Mouse (Mus musculus) small intestine, adult 2 months (tissue): ENCODE data around the gene Alk. TPM values are rescaled to one million over a fixed set of nuclear protein-coding genes. Genes with fewer than 3 reads are reported as not detected.

Experiments
- H3K27ac ChIP-seq: fragments of 200-500 bp; 2 replicates; pipeline ENCODE4 v1.5.1; 2012; ENCODE audit warnings: low read depth, low read length, control low read depth, inconsistent platforms; ENCODE audit not compliant: insufficient read depth
- H3K27me3 ChIP-seq: fragments of 200-500 bp; 2 replicates; pipeline ENCODE4 v1.6.1; 2012; ENCODE audit warnings: mild to moderate bottlenecking, moderate library complexity, low read length, inconsistent platforms; ENCODE audit not compliant: control insufficient read depth, insufficient read depth
- H3K36me3 ChIP-seq: fragments of 200-500 bp; 2 replicates; pipeline ENCODE4 v1.6.1; 2012; ENCODE audit warnings: mild to moderate bottlenecking, low read length, control low read depth, inconsistent platforms; ENCODE audit not compliant: control insufficient read depth, insufficient read depth
- H3K4me1 ChIP-seq: fragments of 200-500 bp; 2 replicates; pipeline ENCODE4 v1.6.1; 2012; ENCODE audit warnings: low read length, inconsistent platforms, mixed read lengths; ENCODE audit not compliant: control insufficient read depth, insufficient read depth, insufficient read length
- H3K4me3 ChIP-seq: fragments of 200-500 bp; 2 replicates; pipeline ENCODE4 v1.5.1; 2012; ENCODE audit warnings: low read depth, mild to moderate bottlenecking, control low read depth, inconsistent platforms, low read length, moderate library complexity
- CTCF ChIP-seq: fragments of 200-500 bp; IDR thresholded peaks from 2 replicates; pipeline ENCODE4 v1.5.1; 2012; ENCODE audit warnings: low read depth, mild to moderate bottlenecking, control low read depth, inconsistent platforms, low read length, moderate library complexity, mixed read lengths; ENCODE audit not compliant: insufficient replicate concordance, insufficient read length; ENCODE audit errors: extremely low read depth
- POLR2A ChIP-seq: fragments of 200-500 bp; IDR thresholded peaks from 2 replicates; pipeline ENCODE4 v1.6.1; 2012; ENCODE audit warnings: low read depth, mild to moderate bottlenecking, control low read depth, inconsistent platforms, low read length, moderate library complexity
- WGBS: fragments of 180-500 bp; shearing (Covaris S2); methylation state at CpG from one replicate; pipeline ENCODE4 v1.1.7; 2018; 5-methylcytosine and 5-hydroxymethylcytosine counted together
- polyA plus RNA-seq: library from polyadenylated mRNA; depleted of rRNA; stranded (reverse); fragments of >200 nt; gene quantifications from 2 replicates; pipeline ENCODE4 v1.2.3, GENCODE M21; 2012; rRNA removed

The Alk gene
- polyA plus RNA-seq, 1 experiment = 0.09 TPM

DNA sequence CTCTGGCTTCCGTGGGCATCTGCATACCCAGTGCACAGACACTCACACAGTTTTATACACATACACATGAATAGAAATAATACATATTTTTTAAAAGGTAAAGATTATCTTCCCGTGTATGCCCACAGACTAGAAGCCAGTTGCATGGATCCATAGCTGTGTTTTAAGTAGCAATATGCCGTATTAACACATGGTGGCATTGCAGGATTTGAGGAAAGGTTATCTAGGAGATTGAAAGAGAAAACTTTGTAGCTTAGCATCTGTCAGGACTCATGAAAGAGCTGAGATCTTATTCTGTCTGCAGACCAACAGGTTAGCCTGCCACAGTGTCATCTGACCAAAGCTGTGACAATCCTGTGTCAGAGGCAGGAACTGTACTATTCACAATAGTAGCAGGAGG, 772.5 kb downstream of the Alk start:
- WGBS = 79% methylated on average over 3 of the region's 3 CpGs
- H3K27me3 ChIP-seq = no peaks in the 10 kb centered on the region
- TF ChIP-seq CTCF = no peak
- no peak for TF ChIP-seq POLR2A
- H3K4me1 ChIP-seq = peaks cover 4% of the 10 kb centered on the region; the same call in 1 of the 2 replicates
- no peak overlapping the region for H3K4me3 ChIP-seq
- no peak overlapping the region for H3K27ac ChIP-seq
- H3K36me3 ChIP-seq = no peaks in the 10 kb centered on the region

DNA sequence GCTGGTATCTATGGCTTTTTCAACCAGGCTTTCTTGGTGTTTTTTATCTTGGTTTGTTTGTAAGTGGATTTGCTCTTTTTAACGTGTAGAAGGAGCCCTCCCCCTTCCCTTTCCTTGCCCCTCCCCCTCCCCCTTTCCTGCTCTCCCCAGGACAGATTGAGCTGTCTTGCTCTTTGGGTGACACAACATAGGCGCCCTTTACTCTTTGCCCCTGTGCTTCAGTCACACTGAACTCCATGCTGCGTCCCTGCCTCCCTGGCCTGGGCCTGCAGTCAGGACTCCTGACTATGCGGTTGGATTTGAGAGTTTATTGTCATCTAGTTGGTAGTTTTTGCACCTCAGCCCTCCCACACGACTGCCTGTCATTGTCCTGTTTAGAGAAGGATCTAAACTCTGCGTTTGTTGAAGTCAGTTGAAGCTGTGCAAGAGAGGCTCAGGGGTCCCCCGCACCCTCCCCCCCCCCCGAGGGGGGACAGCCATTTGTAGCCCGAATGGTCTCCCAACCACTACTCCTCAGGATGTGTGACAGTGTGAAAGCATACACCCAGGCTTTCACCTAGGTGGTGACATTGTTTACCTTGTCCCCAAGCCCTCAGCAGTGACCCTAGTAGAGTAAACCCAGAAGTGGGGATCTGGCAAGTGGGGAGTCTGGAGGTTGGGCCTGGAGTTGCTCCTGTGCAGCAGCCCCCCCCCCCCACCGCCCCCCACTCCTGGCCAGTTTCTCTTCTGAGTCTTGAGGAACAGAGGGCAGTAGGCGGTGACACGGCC, 775.6 kb downstream of the Alk start:
- no peak overlapping the region for H3K27ac ChIP-seq

DNA sequence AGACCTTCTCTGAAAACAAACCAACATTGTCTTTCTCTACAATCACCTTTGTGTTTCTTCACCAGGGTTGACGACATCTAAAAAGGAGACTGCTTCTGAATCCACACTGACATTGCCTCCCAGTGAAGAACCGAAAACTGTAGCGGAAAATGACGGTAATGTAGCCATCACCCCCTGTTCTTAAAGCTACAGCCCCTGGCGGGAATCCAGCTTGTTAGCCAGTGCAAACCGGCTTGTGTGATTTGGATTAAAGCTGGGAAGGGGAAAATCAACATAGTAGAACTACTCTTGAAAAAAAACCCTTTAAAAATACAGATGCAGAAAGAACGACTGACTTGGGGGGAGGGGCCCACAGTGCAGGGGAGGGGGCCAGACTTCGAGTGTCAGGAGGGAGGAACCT, 776.8 kb downstream of the Alk start:
- Histone ChIP-seq H3K36me3 (no peaks in the 10 kb centered on the region), H3K4me3 (no peak overlapping the region), H3K27me3 (no peaks in the 10 kb centered on the region), H3K27ac (no peak overlapping the region), H3K4me1 (peaks cover 4% of the 10 kb centered on the region; the same call in 1 of the 2 replicates)
- WGBS = 67% methylated on average over 8 of the region's 8 CpGs
- no peak for TF ChIP-seq POLR2A
- no peak for TF ChIP-seq CTCF

More for the DNA sequence above, 775.6 kb downstream of the Alk start:
- no peaks in the 10 kb centered on the region for H3K27me3 ChIP-seq
- H3K36me3 ChIP-seq = no peaks in the 10 kb centered on the region
- no peak for TF ChIP-seq CTCF
- no peak for TF ChIP-seq POLR2A
- 31% methylated on average over 12 of the region's 12 CpGs for WGBS
- peaks cover 4% of the 10 kb centered on the region; the same call in 1 of the 2 replicates for H3K4me1 ChIP-seq
- H3K4me3 ChIP-seq = no peak overlapping the region

DNA sequence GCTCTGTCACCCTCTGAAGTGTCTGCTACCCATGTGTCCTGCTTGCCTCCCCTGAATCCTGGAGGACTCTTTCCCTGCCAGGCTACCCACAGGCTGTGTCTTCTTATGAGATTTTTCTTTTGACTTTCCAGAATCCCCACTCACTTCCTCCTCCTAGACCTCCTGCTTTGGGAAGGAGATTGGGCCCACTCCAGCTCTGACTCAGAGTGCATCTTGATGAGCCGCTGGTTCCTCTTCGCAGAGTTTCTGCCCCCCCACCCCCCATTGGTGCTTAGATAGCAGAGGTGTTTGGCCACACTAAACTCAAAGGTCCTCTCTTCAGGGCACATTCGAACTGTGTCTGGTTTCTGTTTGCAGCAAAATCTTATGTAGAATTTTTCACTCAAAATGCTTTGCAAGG, 777.8 kb downstream of the Alk start:
- H3K27ac ChIP-seq = no peak overlapping the region
- TF ChIP-seq CTCF = no peak
- no peak for TF ChIP-seq POLR2A
- no peak overlapping the region for H3K4me3 ChIP-seq
- peaks cover 4% of the 10 kb centered on the region; the same call in 1 of the 2 replicates for H3K4me1 ChIP-seq
- WGBS = 50% methylated on average over 3 of the region's 3 CpGs
- no peaks in the 10 kb centered on the region for H3K27me3 ChIP-seq
- H3K36me3 ChIP-seq = no peaks in the 10 kb centered on the region

DNA sequence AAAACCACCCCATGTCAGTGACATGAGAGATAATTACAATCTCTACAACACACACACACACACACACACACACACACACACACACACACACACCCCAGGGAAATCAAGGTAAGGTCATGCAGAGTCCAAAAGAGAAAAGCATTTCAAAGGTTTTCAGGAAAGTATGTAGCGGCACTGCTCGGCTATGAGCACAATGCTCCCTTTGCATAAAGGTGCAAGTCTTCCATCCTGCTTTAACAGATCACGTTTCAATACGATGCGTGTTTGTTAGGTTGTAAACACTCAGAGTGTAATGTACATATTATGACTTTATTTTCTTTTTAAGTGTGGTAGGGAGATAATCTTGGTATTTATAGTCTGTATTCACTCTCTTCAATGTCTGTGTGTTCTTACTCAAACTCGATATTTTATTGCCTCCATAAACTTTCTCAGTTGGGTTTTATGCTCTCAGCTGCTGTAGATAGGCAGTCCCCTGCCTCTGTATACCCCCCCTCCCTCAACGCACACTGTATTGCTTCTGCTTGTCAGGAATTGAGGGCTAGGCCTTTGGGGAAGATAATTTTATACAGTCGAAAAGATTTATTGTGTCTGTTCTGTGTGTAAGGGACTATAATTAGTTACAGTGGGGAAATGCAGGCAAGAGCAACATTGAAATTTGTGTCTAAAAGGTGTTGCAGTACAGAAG, 780.7 kb downstream of the Alk start:
- no peaks in the 10 kb centered on the region for H3K27me3 ChIP-seq
- WGBS = 34% methylated on average over 8 of the region's 8 CpGs
- no peak for TF ChIP-seq CTCF
- TF ChIP-seq POLR2A = no peak
- peaks cover under 1% of the 10 kb centered on the region; the same call in 1 of the 2 replicates for H3K4me1 ChIP-seq
- H3K4me3 ChIP-seq = no peak overlapping the region
- H3K36me3 ChIP-seq = no peaks in the 10 kb centered on the region
- H3K27ac ChIP-seq = no peak overlapping the region

Other genes starting within 250 kb of the Alk start
- gene Ypel5, start 231.8 kb upstream of the Alk start, polyA plus RNA-seq = 2.4 and 7.4 TPM in 2 replicates